Mouse (Mus musculus): Measurements from ENCODE around the gene Cst6. TPM values are rescaled to one million over a fixed set of nuclear protein-coding genes. Genes with fewer than 3 reads are reported as not detected.

Cst6 gene
- total and polyA plus RNA-seq, 3 experiments, result 0.05 TPM; not detected in 2

GRCm38 (mm10) chr19:5300588-5300987, 48.8 kb downstream of the Cst6 start:
- H3K36me3 ChIP-seq (replicated peaks), result no peaks in the 10 kb centered on the region
- no peaks in the 10 kb centered on the region for H3K9me3 ChIP-seq (replicated peaks)
- H3K4me1 ChIP-seq (ENCODE audit: insufficient read depth, low read depth, low read length), result peaks cover 34% of the 10 kb centered on the region
- no peak for DNase-seq (ENCODE audit: low spot score)
- H3K4me3 ChIP-seq (ENCODE audit: low read depth, low read length), result no peak overlapping the region
- no peak for ATAC-seq (ENCODE audit: extremely low read depth, insufficient number of reproducible peaks, low FRiP score, poor library complexity, severe bottlenecking)
- H3K27me3 ChIP-seq (ENCODE audit: insufficient read depth, low read length), result peaks cover 26% of the 10 kb centered on the region
- TF ChIP-seq GATA2 (IDR thresholded peaks at IDR 0.05; ENCODE audit: borderline replicate concordance, low read depth, low read length) (no peak), CTCF (IDR thresholded peaks at IDR 0.05; ENCODE audit: low read depth, low read length) (no peak), POLR2AphosphoS5 (IDR thresholded peaks at IDR 0.05; ENCODE audit: insufficient replicate concordance, low read depth, low read length) (no peak), GATA1 (IDR thresholded peaks at IDR 0.05; ENCODE audit: borderline replicate concordance, low read length) (no peak), TAL1 (conservative IDR thresholded peaks at IDR 0.05; ENCODE audit: low read depth, low read length) (no peak; the same call in 1 of the 2 replicates)

GRCm38 (mm10) chr19:5297903-5298800, 51.2 kb downstream of the Cst6 start, which contains the start of gene Gal3st3:
Gene Gal3st3 (plus strand): TSS chr19:5298331.
- Histone ChIP-seq H3K27me3 (ENCODE audit: insufficient read depth, low read length) (peaks cover 15% of the 10 kb centered on the region), H3K9me3 (replicated peaks) (no peaks in the 10 kb centered on the region), H3K4me3 (ENCODE audit: low read depth, low read length) (no peak within 1 kb of the TSS), H3K36me3 (replicated peaks) (peaks cover 12% of the 10 kb centered on the region), H3K4me1 (ENCODE audit: insufficient read depth, low read depth, low read length) (peaks cover 43% of the 10 kb centered on the region)
- DNase-seq (ENCODE audit: low spot score), result no peak
- no peak for TF ChIP-seq TAL1 (conservative IDR thresholded peaks at IDR 0.05; ENCODE audit: low read depth, low read length)
- no peak for TF ChIP-seq GATA1 (IDR thresholded peaks at IDR 0.05; ENCODE audit: borderline replicate concordance, low read length)
- no peak for TF ChIP-seq CTCF (IDR thresholded peaks at IDR 0.05; ENCODE audit: low read depth, low read length)
- TF ChIP-seq GATA2 (IDR thresholded peaks at IDR 0.05; ENCODE audit: borderline replicate concordance, low read depth, low read length), result no peak
- no peak for TF ChIP-seq POLR2AphosphoS5 (IDR thresholded peaks at IDR 0.05; ENCODE audit: insufficient replicate concordance, low read depth, low read length)
- no peak for ATAC-seq (ENCODE audit: extremely low read depth, insufficient number of reproducible peaks, low FRiP score, poor library complexity, severe bottlenecking)

- Histone ChIP-seq H3K4me1 (ENCODE audit: insufficient read depth, low read depth, low read length) (peaks cover 51% of the 10 kb centered on the region), H3K9me3 (replicated peaks) (no peaks in the 10 kb centered on the region), H3K4me3 (ENCODE audit: low read depth, low read length) (no peak overlapping the region), H3K27me3 (ENCODE audit: insufficient read depth, low read length) (peaks cover 10% of the 10 kb centered on the region), H3K36me3 (replicated peaks) (peaks cover 26% of the 10 kb centered on the region)
- DNase-seq (ENCODE audit: low spot score) (no peak), ATAC-seq (ENCODE audit: extremely low read depth, insufficient number of reproducible peaks, low FRiP score, poor library complexity, severe bottlenecking) (no peak)
- TF ChIP-seq TAL1 (conservative IDR thresholded peaks at IDR 0.05; ENCODE audit: low read depth, low read length), result no peak
- no peak for TF ChIP-seq POLR2AphosphoS5 (IDR thresholded peaks at IDR 0.05; ENCODE audit: insufficient replicate concordance, low read depth, low read length)
- TF ChIP-seq GATA2 (IDR thresholded peaks at IDR 0.05; ENCODE audit: borderline replicate concordance, low read depth, low read length), result no peak
- no peak for TF ChIP-seq GATA1 (IDR thresholded peaks at IDR 0.05; ENCODE audit: borderline replicate concordance, low read length)
- TF ChIP-seq CTCF (IDR thresholded peaks at IDR 0.05; ENCODE audit: low read depth, low read length), result no peak
Observed at GRCm38 (mm10) chr19:5296630-5297029, 52.7 kb downstream of the Cst6 start.

DNA sequence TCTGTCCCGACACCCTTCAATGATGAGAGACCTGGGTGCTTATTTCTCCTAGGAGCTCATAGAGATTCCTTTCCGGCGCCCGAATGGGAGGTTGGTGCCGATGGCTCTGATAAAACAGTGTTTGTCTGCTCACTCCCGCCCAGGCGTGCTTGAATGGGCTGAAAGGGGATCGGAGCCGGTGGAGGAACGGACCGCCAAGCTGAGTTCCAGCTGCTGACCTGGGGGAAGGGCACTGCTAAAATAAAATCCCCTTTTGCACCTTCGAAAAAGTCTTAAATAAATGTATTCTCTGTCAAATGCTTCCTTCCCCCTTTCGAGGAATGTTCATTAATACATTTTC, 53.7 kb downstream of the Cst6 start:
- ATAC-seq (ENCODE audit: extremely low read depth, insufficient number of reproducible peaks, low FRiP score, poor library complexity, severe bottlenecking) (0 out of 2 replicates have a peak, but pooled peaks have one; percentile 12), DNase-seq (ENCODE audit: low spot score) (peak; percentile 32)
- Histone ChIP-seq H3K4me3 (ENCODE audit: low read depth, low read length) (peak overlapping the region; percentile 78), H3K4me1 (ENCODE audit: insufficient read depth, low read depth, low read length) (peaks cover 52% of the 10 kb centered on the region), H3K9me3 (replicated peaks) (no peaks in the 10 kb centered on the region), H3K36me3 (replicated peaks) (peaks cover 34% of the 10 kb centered on the region), H3K27me3 (ENCODE audit: insufficient read depth, low read length) (peaks cover 9% of the 10 kb centered on the region)
- no peak for TF ChIP-seq GATA1 (IDR thresholded peaks at IDR 0.05; ENCODE audit: borderline replicate concordance, low read length)
- no peak for TF ChIP-seq CTCF (IDR thresholded peaks at IDR 0.05; ENCODE audit: low read depth, low read length)
- no peak for TF ChIP-seq TAL1 (conservative IDR thresholded peaks at IDR 0.05; ENCODE audit: low read depth, low read length)
- no peak for TF ChIP-seq POLR2AphosphoS5 (IDR thresholded peaks at IDR 0.05; ENCODE audit: insufficient replicate concordance, low read depth, low read length)
- TF ChIP-seq GATA2 (IDR thresholded peaks at IDR 0.05; ENCODE audit: borderline replicate concordance, low read depth, low read length), result no peak

GRCm38 (mm10) chr19:5294972-5295735, 54.2 kb downstream of the Cst6 start, which contains the start of gene Sf3b2:
Gene Sf3b2 (minus strand): TSS chr19:5295455.
- peak; percentile 89 for DNase-seq (ENCODE audit: low spot score)
- Histone ChIP-seq H3K4me3 (ENCODE audit: low read depth, low read length) (peak within 1 kb of the TSS; percentile 78), H3K4me1 (ENCODE audit: insufficient read depth, low read depth, low read length) (peaks cover 46% of the 10 kb centered on the region), H3K9me3 (replicated peaks) (no peaks in the 10 kb centered on the region), H3K36me3 (replicated peaks) (peaks cover 40% of the 10 kb centered on the region), H3K27me3 (ENCODE audit: insufficient read depth, low read length) (peaks cover 8% of the 10 kb centered on the region)
- TF ChIP-seq CTCF (IDR thresholded peaks at IDR 0.05; ENCODE audit: low read depth, low read length) (peak; percentile 57), POLR2AphosphoS5 (IDR thresholded peaks at IDR 0.05; ENCODE audit: insufficient replicate concordance, low read depth, low read length) (no peak)
- ATAC-seq (ENCODE audit: extremely low read depth, insufficient number of reproducible peaks, low FRiP score, poor library complexity, severe bottlenecking), result peak; percentile 96

Other genes with a start within 250 kb of the Cst6 start
Only the 20 nearest of the 23 such genes appear.
- gene Pacs1, start 76.5 kb downstream of the Cst6 start, total RNA-seq (2014; fragmentation: Nextera tagmentation), result 49.8 and 53.3 TPM in 2 replicates
- gene Pacs1, start 76.5 kb downstream of the Cst6 start, total RNA-seq (2017), result 9.8 TPM in 2 replicates
- 39.0 and 50.6 TPM in 2 replicates for gene Pacs1, start 76.5 kb downstream of the Cst6 start, polyA plus RNA-seq (2012)
- 161 and 175 TPM in 2 replicates for gene Sf3b2, start 54.1 kb downstream of the Cst6 start, total RNA-seq (2014; fragmentation: Nextera tagmentation)
- 233 and 253 TPM in 2 replicates for gene Sf3b2, start 54.1 kb downstream of the Cst6 start, total RNA-seq (2017)
- 273 and 421 TPM in 2 replicates for gene Sf3b2, start 54.1 kb downstream of the Cst6 start, polyA plus RNA-seq (2012)
- not detected in 2 replicates for gene Gal3st3, start 51.2 kb downstream of the Cst6 start, total RNA-seq (2014; fragmentation: Nextera tagmentation)
- gene Gal3st3, start 51.2 kb downstream of the Cst6 start, total RNA-seq (2017), result 0.16 TPM in 1 of 2 replicates, not detected in the other
- not detected in 2 replicates for gene Gal3st3, start 51.2 kb downstream of the Cst6 start, polyA plus RNA-seq (2012)
- gene Catsper1, start 13.8 kb downstream of the Cst6 start, total RNA-seq (2014; fragmentation: Nextera tagmentation), result not detected in 2 replicates
- not detected in 2 replicates for gene Catsper1, start 13.8 kb downstream of the Cst6 start, total RNA-seq (2017)
- not detected in 2 replicates for gene Catsper1, start 13.8 kb downstream of the Cst6 start, polyA plus RNA-seq (2012)
- 38.5 and 40.9 TPM in 2 replicates for gene Eif1ad, start 17.2 kb upstream of the Cst6 start, total RNA-seq (2014; fragmentation: Nextera tagmentation)
- gene Eif1ad, start 17.2 kb upstream of the Cst6 start, total RNA-seq (2017), result 55.0 and 58.4 TPM in 2 replicates
- 96.0 and 100 TPM in 2 replicates for gene Eif1ad, start 17.2 kb upstream of the Cst6 start, polyA plus RNA-seq (2012)
- gene Banf1, start 17.6 kb upstream of the Cst6 start, total RNA-seq (2014; fragmentation: Nextera tagmentation), result 329 and 422 TPM in 2 replicates
- 35.1 and 42.1 TPM in 2 replicates for gene Banf1, start 17.6 kb upstream of the Cst6 start, total RNA-seq (2017)
- 210 and 227 TPM in 2 replicates for gene Banf1, start 17.6 kb upstream of the Cst6 start, polyA plus RNA-seq (2012)
- 39.6 and 40.5 TPM in 2 replicates for gene Sart1, start 39.1 kb upstream of the Cst6 start, total RNA-seq (2014; fragmentation: Nextera tagmentation)
- 68.7 and 75.5 TPM in 2 replicates for gene Sart1, start 39.1 kb upstream of the Cst6 start, total RNA-seq (2017)
- 183 and 195 TPM in 2 replicates for gene Sart1, start 39.1 kb upstream of the Cst6 start, polyA plus RNA-seq (2012)
- 1.3 TPM in 1 of 2 replicates, not detected in the other for gene Tsga10ip, start 53.0 kb upstream of the Cst6 start, total RNA-seq (2014; fragmentation: Nextera tagmentation)
- gene Tsga10ip, start 53.0 kb upstream of the Cst6 start, total RNA-seq (2017), result 0.11 TPM in 1 of 2 replicates, not detected in the other
- gene Tsga10ip, start 53.0 kb upstream of the Cst6 start, polyA plus RNA-seq (2012), result 0.74 and 1.5 TPM in 2 replicates
- 44.6 and 46.0 TPM in 2 replicates for gene Drap1, start 75.4 kb upstream of the Cst6 start, total RNA-seq (2014; fragmentation: Nextera tagmentation)
- 81.5 and 87.0 TPM in 2 replicates for gene Drap1, start 75.4 kb upstream of the Cst6 start, total RNA-seq (2017)
- gene Drap1, start 75.4 kb upstream of the Cst6 start, polyA plus RNA-seq (2012), result 305 and 329 TPM in 2 replicates
- gene AI837181, start 75.6 kb upstream of the Cst6 start, total RNA-seq (2014; fragmentation: Nextera tagmentation), result 29.8 and 30.5 TPM in 2 replicates
- 10.2 and 10.5 TPM in 2 replicates for gene AI837181, start 75.6 kb upstream of the Cst6 start, total RNA-seq (2017)
- 59.5 and 68.5 TPM in 2 replicates for gene AI837181, start 75.6 kb upstream of the Cst6 start, polyA plus RNA-seq (2012)
- gene Fosl1, start 98.0 kb upstream of the Cst6 start, total RNA-seq (2014; fragmentation: Nextera tagmentation), result 0.90 and 3.0 TPM in 2 replicates
- 1.9 and 2.3 TPM in 2 replicates for gene Fosl1, start 98.0 kb upstream of the Cst6 start, total RNA-seq (2017)
- 3.4 and 3.6 TPM in 2 replicates for gene Fosl1, start 98.0 kb upstream of the Cst6 start, polyA plus RNA-seq (2012)
- gene Ccdc85b, start 108.3 kb upstream of the Cst6 start, total RNA-seq (2014; fragmentation: Nextera tagmentation), result 1.9 and 3.3 TPM in 2 replicates
- gene Ccdc85b, start 108.3 kb upstream of the Cst6 start, total RNA-seq (2017), result 3.0 and 4.1 TPM in 2 replicates
- 13.1 and 16.9 TPM in 2 replicates for gene Ccdc85b, start 108.3 kb upstream of the Cst6 start, polyA plus RNA-seq (2012)
- gene Fibp, start 111.0 kb upstream of the Cst6 start, total RNA-seq (2014; fragmentation: Nextera tagmentation), result 50.8 and 53.9 TPM in 2 replicates
- 71.8 and 104 TPM in 2 replicates for gene Fibp, start 111.0 kb upstream of the Cst6 start, total RNA-seq (2017)
- gene Fibp, start 111.0 kb upstream of the Cst6 start, polyA plus RNA-seq (2012), result 42.8 and 162 TPM in 2 replicates
- gene Ctsw, start 118.9 kb upstream of the Cst6 start, total RNA-seq (2014; fragmentation: Nextera tagmentation), result not detected in 2 replicates
- not detected in 2 replicates for gene Ctsw, start 118.9 kb upstream of the Cst6 start, total RNA-seq (2017)
- not detected in 2 replicates for gene Ctsw, start 118.9 kb upstream of the Cst6 start, polyA plus RNA-seq (2012)
- 4.1 and 6.7 TPM in 2 replicates for gene Efemp2, start 124.4 kb upstream of the Cst6 start, total RNA-seq (2014; fragmentation: Nextera tagmentation)
- gene Efemp2, start 124.4 kb upstream of the Cst6 start, total RNA-seq (2017), result 4.6 and 6.6 TPM in 2 replicates
- gene Efemp2, start 124.4 kb upstream of the Cst6 start, polyA plus RNA-seq (2012), result 3.0 and 3.1 TPM in 2 replicates
- gene Mus81, start 138.8 kb upstream of the Cst6 start, total RNA-seq (2014; fragmentation: Nextera tagmentation), result 16.8 and 38.0 TPM in 2 replicates
- gene Mus81, start 138.8 kb upstream of the Cst6 start, total RNA-seq (2017), result 16.0 and 22.9 TPM in 2 replicates
- 17.1 and 19.5 TPM in 2 replicates for gene Mus81, start 138.8 kb upstream of the Cst6 start, polyA plus RNA-seq (2012)
- 1,228 and 1,288 TPM in 2 replicates for gene Cfl1, start 140.9 kb upstream of the Cst6 start, total RNA-seq (2014; fragmentation: Nextera tagmentation)
- 1,086 and 1,192 TPM in 2 replicates for gene Cfl1, start 140.9 kb upstream of the Cst6 start, total RNA-seq (2017)
- 853 and 1,308 TPM in 2 replicates for gene Cfl1, start 140.9 kb upstream of the Cst6 start, polyA plus RNA-seq (2012)
- 0.73 and 4.0 TPM in 2 replicates for gene 1700020D05Rik, start 154.2 kb upstream of the Cst6 start, total RNA-seq (2014; fragmentation: Nextera tagmentation)
- gene 1700020D05Rik, start 154.2 kb upstream of the Cst6 start, total RNA-seq (2017), result 2.1 and 2.7 TPM in 2 replicates
- 0.12 and 0.36 TPM in 2 replicates for gene 1700020D05Rik, start 154.2 kb upstream of the Cst6 start, polyA plus RNA-seq (2012)
- gene Snx32, start 161.0 kb upstream of the Cst6 start, total RNA-seq (2014; fragmentation: Nextera tagmentation), result 9.8 and 12.6 TPM in 2 replicates
- gene Snx32, start 161.0 kb upstream of the Cst6 start, total RNA-seq (2017), result 12.0 and 13.3 TPM in 2 replicates
- 1.6 and 2.0 TPM in 2 replicates for gene Snx32, start 161.0 kb upstream of the Cst6 start, polyA plus RNA-seq (2012)
- gene Ovol1, start 211.1 kb upstream of the Cst6 start, total RNA-seq (2014; fragmentation: Nextera tagmentation), result not detected in 2 replicates
- 0.05 and 0.06 TPM in 2 replicates for gene Ovol1, start 211.1 kb upstream of the Cst6 start, total RNA-seq (2017)
- gene Ovol1, start 211.1 kb upstream of the Cst6 start, polyA plus RNA-seq (2012), result not detected in 2 replicates

All from G1E (cell line).